Mouse (Mus musculus) heart, adult 9 months (tissue): ENCODE measurements around the gene Bcar1.

ENCODE experiments used
- DNase-seq, 2 experiments: peaks; one replicate each; pipeline ENCODE4 v3.0.0; 2022; ENCODE audit warnings: low spot score in 2 of 2

Gene Bcar1

DNA sequence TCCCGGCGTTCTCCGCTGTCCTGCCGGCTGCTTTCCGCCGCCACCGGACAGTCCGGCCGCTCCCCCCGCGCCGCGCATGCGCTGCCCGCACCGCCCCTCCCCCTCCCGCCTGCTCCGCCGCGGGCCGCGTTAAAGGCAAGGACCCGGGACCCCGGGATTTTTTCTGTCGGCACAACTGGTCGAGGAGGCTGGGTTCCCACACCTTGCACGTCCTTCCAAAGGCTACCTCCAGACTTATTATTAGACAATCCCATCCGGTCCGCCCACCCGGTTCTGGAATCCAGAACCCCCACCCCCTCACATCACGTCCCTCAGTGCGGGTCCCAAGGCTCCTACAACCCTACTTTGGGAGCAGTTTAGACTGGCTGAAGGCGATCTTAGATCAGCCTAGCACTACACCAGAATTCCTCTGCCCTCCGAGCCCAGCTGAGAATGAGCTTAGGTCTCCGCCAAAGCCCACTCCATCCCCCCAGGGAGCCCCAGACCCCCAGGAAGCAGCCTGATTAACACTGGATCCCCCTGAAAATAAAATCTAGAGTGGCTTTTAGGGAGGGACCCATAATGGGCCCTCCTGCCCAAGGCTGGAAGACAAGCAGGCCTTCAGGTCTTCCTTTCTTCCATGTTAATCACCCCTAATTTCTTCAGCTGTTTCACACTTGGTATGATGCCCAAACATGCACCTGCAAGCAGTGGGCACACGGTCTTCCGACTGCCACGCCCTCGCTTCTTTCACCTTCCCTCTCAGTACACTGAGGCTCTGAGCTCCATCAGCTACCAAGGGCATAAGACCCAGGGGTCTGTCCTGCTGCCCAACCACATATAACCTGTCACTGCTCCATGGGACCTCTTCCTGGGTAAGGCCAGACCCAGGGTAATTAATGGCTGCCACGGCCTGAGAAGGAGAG, at the start of gene Bcar1:
Bcar1 (minus strand) TSS at position 18 of the 905 bp plus-strand sequence.
- peak; percentile 79 to 83 for DNase-seq

- DNase-seq = no peak
Observed at GRCm38 (mm10) chr8:111789639-111790038, 46.0 kb upstream of the Bcar1 start.

GRCm38 (mm10) chr8:111789200-111789599, 45.6 kb upstream of the Bcar1 start:
- DNase-seq = no peak

DNA sequence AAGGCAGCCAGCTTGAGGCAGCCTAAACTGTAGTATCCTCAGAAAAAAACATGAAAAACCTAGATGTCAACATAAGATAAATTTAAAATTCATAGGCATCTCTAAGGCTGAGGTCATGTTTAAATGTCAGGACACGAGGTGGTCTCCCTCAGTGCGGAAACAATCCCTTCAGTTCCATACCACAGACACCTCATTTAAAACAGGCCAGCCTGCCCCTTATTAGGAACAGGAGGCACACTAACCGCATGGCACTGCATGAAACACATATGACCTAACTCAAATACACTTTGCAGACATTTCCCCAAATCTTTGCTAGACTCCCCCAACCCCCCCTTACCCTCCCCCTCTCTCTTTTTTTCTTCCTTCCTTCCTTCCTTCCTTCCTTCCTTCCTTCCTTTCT, 44.9 kb upstream of the Bcar1 start:
- no peak for DNase-seq

GRCm38 (mm10) chr8:111788085-111788484, 44.5 kb upstream of the Bcar1 start:
- DNase-seq = no peak

DNA sequence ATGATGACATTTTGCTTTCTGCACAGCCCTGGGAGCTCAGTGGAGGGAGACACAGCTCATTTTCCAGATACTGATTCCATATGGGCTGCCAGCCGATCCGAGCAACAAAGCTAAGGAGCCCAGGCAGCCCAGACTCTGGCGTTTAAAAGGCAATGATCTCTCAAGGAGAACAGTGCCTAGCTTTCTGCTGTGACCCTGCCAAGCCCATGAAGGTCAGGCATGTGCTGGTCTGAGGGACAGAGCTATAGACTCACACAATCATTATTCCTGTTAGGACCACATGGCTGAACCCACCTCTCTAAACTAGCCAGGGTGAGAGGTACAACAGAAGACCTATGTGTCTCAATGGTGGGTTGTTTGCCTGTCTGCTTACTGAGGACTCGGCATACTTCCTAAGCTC, 44.1 kb upstream of the Bcar1 start:
- DNase-seq = no peak

- no peak for DNase-seq
Observed at GRCm38 (mm10) chr8:111786701-111787588, 43.3 kb upstream of the Bcar1 start.

DNA sequence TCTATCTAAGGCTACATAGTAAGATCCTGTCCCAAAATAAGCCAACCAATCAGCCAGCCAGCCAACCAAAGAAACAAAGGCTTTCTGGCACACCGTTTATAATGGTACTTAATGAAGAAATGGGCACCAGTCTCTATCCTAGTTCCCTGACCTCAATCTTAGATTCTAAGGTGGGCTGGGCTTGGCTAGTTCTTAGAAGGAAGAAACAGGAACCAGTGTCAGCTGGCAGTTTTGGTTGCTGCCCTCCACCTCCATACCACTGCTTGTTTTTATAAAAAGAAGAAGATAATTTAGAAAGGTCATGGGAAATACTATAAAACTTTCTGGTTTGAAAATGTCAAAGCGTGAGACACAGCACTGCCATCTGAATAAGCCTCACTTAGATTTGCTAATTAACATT, 42.5 kb upstream of the Bcar1 start:
- no peak for DNase-seq

GRCm38 (mm10) chr8:111782671-111783394, 39.2 kb upstream of the Bcar1 start:
- no peak for DNase-seq

GRCm38 (mm10) chr8:111782161-111782560, 38.6 kb upstream of the Bcar1 start:
- no peak for DNase-seq

- no peak for DNase-seq
Observed at GRCm38 (mm10) chr8:111780697-111781424, 37.3 kb upstream of the Bcar1 start.

DNA sequence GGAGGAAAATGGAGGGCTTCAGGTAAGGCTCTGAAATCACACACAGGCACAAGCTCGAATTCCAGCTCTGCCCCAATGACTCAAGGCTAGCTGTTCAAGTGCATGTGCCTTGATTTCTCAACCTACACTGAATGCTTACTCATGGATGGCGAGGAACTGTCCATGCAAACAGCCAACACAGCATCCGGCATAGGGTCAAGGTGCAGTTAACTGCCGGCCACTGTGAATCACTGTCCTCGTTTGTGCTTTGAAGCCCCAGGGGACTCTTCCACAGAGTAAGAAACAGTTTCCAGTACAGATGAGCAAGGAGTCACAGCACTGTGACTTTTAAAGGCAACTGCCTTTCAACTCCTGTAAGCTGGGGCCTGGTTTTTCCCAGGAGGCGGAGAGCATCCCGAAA, 36.1 kb upstream of the Bcar1 start:
- DNase-seq = peak; percentile 36 to 37

DNA sequence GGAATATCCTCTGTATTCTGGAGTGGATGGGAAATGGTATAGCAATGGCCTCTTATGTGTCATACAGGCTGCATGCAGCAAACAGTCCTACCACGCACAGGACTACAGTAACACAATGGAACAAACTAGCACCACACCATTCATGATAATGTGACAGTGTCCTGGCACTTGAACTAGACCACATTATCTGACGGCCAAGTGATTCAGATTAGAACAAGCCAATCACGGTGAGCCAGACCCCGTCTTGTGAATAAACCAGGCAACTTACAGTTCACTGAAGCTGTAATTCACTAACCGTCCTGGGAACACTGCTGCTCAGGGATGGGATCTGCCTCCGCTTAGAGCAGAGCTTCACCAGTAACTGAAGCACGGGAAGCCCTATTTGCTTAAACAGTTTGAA, 35.2 kb upstream of the Bcar1 start:
- DNase-seq = no peak

GRCm38 (mm10) chr8:111776492-111776891, 32.9 kb upstream of the Bcar1 start:
- DNase-seq = no peak

DNA sequence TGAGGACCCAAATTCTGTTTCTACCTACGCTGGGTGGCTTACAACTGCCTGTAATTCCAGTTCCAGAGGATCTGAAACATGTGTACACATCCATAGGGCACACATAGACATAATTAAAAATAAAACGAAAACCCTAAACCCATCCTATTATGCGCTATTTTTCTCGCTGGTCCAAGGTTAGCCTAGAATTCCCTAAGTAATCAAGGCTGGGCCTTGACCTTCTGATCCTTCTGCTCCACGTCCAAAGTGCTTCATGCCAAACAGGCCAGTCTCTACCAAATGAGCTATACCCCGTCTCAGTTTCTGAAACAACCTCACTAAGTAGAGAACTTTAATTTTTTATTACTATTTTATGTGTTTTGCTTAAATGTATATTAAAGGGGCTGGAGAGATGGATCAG, 32.2 kb upstream of the Bcar1 start:
- DNase-seq = no peak

- DNase-seq = no peak
Observed at GRCm38 (mm10) chr8:111773476-111773875, 29.9 kb upstream of the Bcar1 start.

DNA sequence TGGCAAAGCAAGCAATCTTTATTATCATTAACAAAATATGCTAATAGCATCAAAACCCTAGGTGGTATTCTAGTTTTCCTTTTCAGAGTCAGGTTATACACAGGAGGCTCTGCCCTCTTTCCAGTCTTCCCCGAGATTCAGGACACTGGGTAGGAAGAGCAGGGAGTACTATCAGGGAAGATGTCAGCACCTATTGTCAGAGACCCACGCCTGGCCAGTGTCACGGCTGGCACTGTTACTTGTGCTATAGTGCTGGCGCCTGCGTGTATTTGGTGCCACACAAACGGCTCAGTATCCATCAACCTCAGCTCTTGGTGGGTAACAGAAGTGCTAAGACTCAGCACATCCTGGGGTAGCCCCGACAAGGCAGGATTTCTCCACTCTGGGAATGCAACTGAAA, 29.4 kb upstream of the Bcar1 start:
- no peak for DNase-seq

DNA sequence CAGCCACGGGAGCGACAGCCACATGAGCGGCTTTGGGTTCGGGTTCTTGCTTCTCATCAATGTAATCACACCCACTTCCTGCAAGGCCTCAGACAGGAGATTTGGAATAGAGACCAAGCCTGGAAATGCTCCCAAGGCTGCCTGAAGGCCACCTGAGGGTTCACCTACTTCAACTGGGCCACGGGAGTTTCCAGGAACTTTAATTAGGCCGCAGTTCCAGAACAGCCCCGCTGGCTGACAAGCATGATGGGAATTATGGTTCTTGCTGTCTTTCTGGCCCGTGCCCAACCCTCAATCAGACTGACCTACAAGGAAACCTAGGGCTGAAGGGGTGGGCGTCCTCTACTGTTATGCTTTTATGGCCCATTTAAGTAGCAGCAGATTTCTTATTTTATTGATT, 28.5 kb upstream of the Bcar1 start:
- peak in 1 of 2 experiments; percentile 15 for DNase-seq

DNA sequence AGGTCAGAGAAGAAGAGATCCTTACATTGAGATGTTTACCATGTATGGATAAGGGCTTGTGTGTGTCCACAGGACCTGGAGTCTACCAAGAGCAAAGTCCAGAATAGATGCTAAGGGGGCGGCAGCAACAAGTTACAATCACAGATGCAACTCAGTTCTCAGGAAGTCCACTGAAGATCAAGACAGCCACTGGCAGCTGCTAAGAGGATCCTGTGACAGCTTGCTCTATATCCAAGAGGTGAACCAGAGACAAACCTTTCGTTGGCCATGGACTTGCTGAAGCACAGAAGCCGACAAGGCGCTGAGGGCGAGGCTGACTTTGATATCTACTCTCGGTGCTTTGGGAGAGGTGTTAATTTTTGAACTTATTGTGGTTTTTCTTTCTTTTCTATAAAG, 28.0 kb upstream of the Bcar1 start:
- no peak for DNase-seq

- no peak for DNase-seq
Observed at GRCm38 (mm10) chr8:111770958-111771624, 27.5 kb upstream of the Bcar1 start.
